Mouse (Mus musculus): ENCODE measurements around the gene Anpep.

- TF ChIP-seq CTCF (IDR thresholded peaks at IDR 0.05; ENCODE audit: low read depth) (no peak), EP300 (optimal IDR thresholded peaks at IDR 0.05) (no peak)
Observed at GRCm38 (mm10) chr7:79802037-79802436, 58.8 kb downstream of the Anpep start.

Measured in stomach, postnatal 0 days (tissue).